Mouse (Mus musculus) hindbrain, embryonic 12.5 days (tissue): ENCODE data around the gene Setd5. TPM values are rescaled to one million over a fixed set of nuclear protein-coding genes. Genes with fewer than 3 reads are reported as not detected.

Source experiments
- ATAC-seq: fragments of 200-750 bp; cut with Nextera tagmentation; 2 replicates; pipeline ENCODE4 v1.8.0; 2017; ENCODE audit warnings: moderate TSS enrichment; ENCODE audit not compliant: low FRiP score
- H3K27ac ChIP-seq: fragments of 300-500 bp; sonication (generic); 2 replicates; pipeline ENCODE4 v1.5.1; 2016; ENCODE audit warnings: mild to moderate bottlenecking
- H3K27me3 ChIP-seq: fragments of 300-500 bp; sonication (generic); 2 replicates; pipeline ENCODE4 v1.6.1; 2016; ENCODE audit warnings: mild to moderate bottlenecking
- H3K36me3 ChIP-seq: fragments of 300-500 bp; sonication (generic); 2 replicates; pipeline ENCODE4 v1.6.1; 2016; ENCODE audit warnings: mild to moderate bottlenecking
- H3K4me1 ChIP-seq: fragments of 300-500 bp; sonication (generic); 2 replicates; pipeline ENCODE4 v1.6.1; 2016
- H3K4me2 ChIP-seq: fragments of 300-500 bp; sonication (generic); replicated peaks from 2 replicates; pipeline ENCODE4 v1.6.1; 2016; ENCODE audit warnings: mild to moderate bottlenecking
- H3K4me3 ChIP-seq: fragments of 300-500 bp; sonication (generic); 2 replicates; pipeline ENCODE4 v1.5.1; 2016; ENCODE audit warnings: mild to moderate bottlenecking
- H3K9ac ChIP-seq: fragments of 300-500 bp; sonication (generic); 2 replicates; pipeline ENCODE4 v1.6.1; 2016; ENCODE audit warnings: mild to moderate bottlenecking, moderate library complexity
- H3K9me3 ChIP-seq: fragments of 300-500 bp; sonication (generic); replicated peaks from 2 replicates; pipeline ENCODE4 v1.6.1; 2016; ENCODE audit warnings: mild to moderate bottlenecking
- WGBS: fragments of 180-500 bp; shearing (Covaris S2); methylation state at CpG from one replicate; pipeline ENCODE4 v1.1.7; 2016; 5-methylcytosine and 5-hydroxymethylcytosine counted together
- polyA plus RNA-seq: library from polyadenylated mRNA; unstranded; fragments of >200 nt; fragmentation: Nextera tagmentation; extraction: Ambion mirVana; gene quantifications from 2 replicates; pipeline ENCODE4 v1.2.1, GENCODE M21; 2016

The Setd5 gene
- polyA plus RNA-seq, 1 experiment from 2014 or later: 67.1 TPM

GRCm38 (mm10) chr6:113156064-113156463 lies 78.9 kb downstream of the Setd5 start:
- H3K36me3 ChIP-seq: peaks cover 55% of the 10 kb centered on the region
- H3K4me3 ChIP-seq: no peak overlapping the region
- H3K4me2 ChIP-seq: no peak overlapping the region
- WGBS: 89% methylated on average over 4 of the region's 4 CpGs
- H3K4me1 ChIP-seq: no peaks in the 10 kb centered on the region
- ATAC-seq: no peak
- H3K27ac ChIP-seq: no peak overlapping the region
- H3K9ac ChIP-seq: no peak overlapping the region
- H3K27me3 ChIP-seq: no peaks in the 10 kb centered on the region
- no peaks in the 10 kb centered on the region for H3K9me3 ChIP-seq

GRCm38 (mm10) chr6:113160106-113160505 lies 82.9 kb downstream of the Setd5 start:
- H3K4me1 ChIP-seq: no peaks in the 10 kb centered on the region
- no peak overlapping the region for H3K9ac ChIP-seq
- H3K36me3 ChIP-seq: peaks cover 16% of the 10 kb centered on the region
- ATAC-seq: no peak
- H3K27me3 ChIP-seq: no peaks in the 10 kb centered on the region
- H3K4me2 ChIP-seq: no peak overlapping the region
- H3K4me3 ChIP-seq: no peak overlapping the region
- H3K27ac ChIP-seq: no peak overlapping the region
- H3K9me3 ChIP-seq: no peaks in the 10 kb centered on the region
- WGBS: 96% methylated on average over 10 of the region's 10 CpGs

- ATAC-seq: no peak
- H3K4me1 ChIP-seq: peaks cover 5% of the 10 kb centered on the region
- WGBS: 88% methylated on average over 1 of the region's 1 CpGs
- H3K9ac ChIP-seq: no peak overlapping the region
- H3K4me2 ChIP-seq: no peak overlapping the region
- H3K9me3 ChIP-seq: no peaks in the 10 kb centered on the region
- H3K27ac ChIP-seq: no peak overlapping the region
- peaks cover 7% of the 10 kb centered on the region; the same call in 1 of the 2 replicates for H3K36me3 ChIP-seq
- H3K4me3 ChIP-seq: no peak overlapping the region
- no peaks in the 10 kb centered on the region for H3K27me3 ChIP-seq
Observed at GRCm38 (mm10) chr6:113161982-113162381, 84.8 kb downstream of the Setd5 start.

- Histone ChIP-seq H3K9me3 (no peaks in the 10 kb centered on the region), H3K36me3 (peaks cover 7% of the 10 kb centered on the region; the same call in 1 of the 2 replicates), H3K4me3 (no peak overlapping the region), H3K4me1 (peaks cover 5% of the 10 kb centered on the region), H3K4me2 (no peak overlapping the region), H3K27ac (no peak overlapping the region), H3K9ac (no peak overlapping the region), H3K27me3 (no peaks in the 10 kb centered on the region)
- no peak for ATAC-seq
Observed at GRCm38 (mm10) chr6:113163513-113163912, 86.3 kb downstream of the Setd5 start.

GRCm38 (mm10) chr6:113166661-113167251 lies 89.6 kb downstream of the Setd5 start:
- Histone ChIP-seq H3K9me3 (no peaks in the 10 kb centered on the region), H3K36me3 (no peaks in the 10 kb centered on the region), H3K9ac (no peak overlapping the region), H3K4me3 (no peak overlapping the region), H3K27ac (no peak overlapping the region), H3K4me2 (no peak overlapping the region), H3K4me1 (peaks cover 5% of the 10 kb centered on the region), H3K27me3 (no peaks in the 10 kb centered on the region)
- no peak for ATAC-seq
- 73% methylated on average over 17 of the region's 17 CpGs for WGBS

DNA sequence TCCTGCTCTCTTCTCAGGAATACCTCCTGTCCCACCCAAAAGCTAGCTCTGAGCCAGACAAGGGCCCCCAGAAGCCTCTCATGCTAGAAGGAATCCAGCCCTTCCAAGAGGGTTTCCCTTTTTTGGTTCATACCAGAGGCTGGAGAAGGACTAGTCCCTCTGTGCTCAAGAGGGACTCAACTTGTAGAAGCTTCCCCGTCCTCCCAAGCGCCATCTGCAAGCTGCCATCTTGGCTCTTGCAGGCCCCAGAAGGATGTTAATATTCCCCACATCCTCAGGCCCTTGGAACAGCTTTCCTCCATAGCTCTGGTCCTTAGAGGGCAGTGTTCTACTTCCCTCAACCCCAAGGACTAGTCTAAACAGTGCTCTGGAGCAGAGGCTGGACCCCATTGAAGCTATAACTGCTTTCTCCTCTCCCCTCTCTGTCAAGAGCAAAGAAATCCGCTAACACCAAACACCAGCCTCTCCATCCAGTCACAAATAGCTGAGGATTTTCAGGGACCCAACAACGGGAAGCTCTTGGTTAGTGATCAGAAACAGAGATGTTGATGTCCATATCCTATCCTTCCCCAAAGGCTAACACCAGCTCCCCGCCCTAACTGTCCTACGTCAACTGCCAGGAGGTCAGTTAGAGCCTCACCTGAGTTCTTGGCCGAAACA lies 91.3 kb downstream of the Setd5 start:
- Histone ChIP-seq H3K9me3 (no peaks in the 10 kb centered on the region), H3K27me3 (no peaks in the 10 kb centered on the region), H3K9ac (no peak overlapping the region), H3K27ac (no peak overlapping the region), H3K4me3 (no peak overlapping the region), H3K4me2 (no peak overlapping the region), H3K4me1 (peaks cover 5% of the 10 kb centered on the region), H3K36me3 (no peaks in the 10 kb centered on the region)
- ATAC-seq: no peak
- 94% methylated on average over 7 of the region's 7 CpGs for WGBS

- WGBS: 78% methylated on average over 3 of the region's 3 CpGs
- H3K36me3 ChIP-seq: no peaks in the 10 kb centered on the region; the same call in 1 of the 2 replicates
Observed at GRCm38 (mm10) chr6:113169852-113170251, 92.7 kb downstream of the Setd5 start.

GRCm38 (mm10) chr6:113170651-113171050 lies 93.5 kb downstream of the Setd5 start:
- no peak overlapping the region for H3K4me2 ChIP-seq
- H3K27me3 ChIP-seq: no peaks in the 10 kb centered on the region
- no peak overlapping the region for H3K4me3 ChIP-seq
- WGBS: 91% methylated on average over 8 of the region's 8 CpGs
- no peak for ATAC-seq
- H3K9me3 ChIP-seq: no peaks in the 10 kb centered on the region
- peaks cover 5% of the 10 kb centered on the region for H3K4me1 ChIP-seq
- no peak overlapping the region for H3K27ac ChIP-seq
- H3K36me3 ChIP-seq: peaks cover 3% of the 10 kb centered on the region
- 0 out of 2 replicates have a peak overlapping the region, but pooled peaks have one; percentile 18 for H3K9ac ChIP-seq

More at GRCm38 (mm10) chr6:113169852-113170251, 92.7 kb downstream of the Setd5 start:
- Histone ChIP-seq H3K27me3 (no peaks in the 10 kb centered on the region), H3K27ac (no peak overlapping the region), H3K4me1 (peaks cover 5% of the 10 kb centered on the region), H3K9me3 (no peaks in the 10 kb centered on the region), H3K9ac (no peak overlapping the region), H3K4me2 (no peak overlapping the region), H3K4me3 (no peak overlapping the region)
- ATAC-seq: no peak

DNA sequence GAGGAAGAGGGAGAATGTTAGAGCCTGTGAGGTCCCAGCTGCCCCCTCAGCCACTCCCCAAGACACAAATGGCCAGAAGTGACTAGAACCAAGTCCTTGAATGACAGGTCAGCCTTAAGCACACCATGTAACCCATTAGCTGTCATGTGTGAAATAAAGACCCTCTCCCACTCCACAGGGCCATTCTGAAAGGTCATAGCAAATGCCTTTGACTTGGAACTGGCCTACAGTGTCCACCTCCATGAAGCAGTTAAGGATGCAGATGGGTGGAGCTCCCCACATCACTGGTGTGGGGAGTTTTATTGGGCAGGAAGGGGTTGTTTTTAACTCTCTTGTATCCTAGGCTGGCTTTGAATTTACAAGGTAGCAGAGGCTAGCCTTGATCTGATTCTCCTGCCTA lies 94.8 kb downstream of the Setd5 start:
- Histone ChIP-seq H3K27ac (no peak overlapping the region), H3K9ac (no peak overlapping the region), H3K4me3 (no peak overlapping the region), H3K4me2 (no peak overlapping the region), H3K36me3 (peaks cover 7% of the 10 kb centered on the region), H3K27me3 (no peaks in the 10 kb centered on the region), H3K4me1 (peaks cover under 1% of the 10 kb centered on the region; the same call in 1 of the 2 replicates), H3K9me3 (no peaks in the 10 kb centered on the region)
- no peak for ATAC-seq

DNA sequence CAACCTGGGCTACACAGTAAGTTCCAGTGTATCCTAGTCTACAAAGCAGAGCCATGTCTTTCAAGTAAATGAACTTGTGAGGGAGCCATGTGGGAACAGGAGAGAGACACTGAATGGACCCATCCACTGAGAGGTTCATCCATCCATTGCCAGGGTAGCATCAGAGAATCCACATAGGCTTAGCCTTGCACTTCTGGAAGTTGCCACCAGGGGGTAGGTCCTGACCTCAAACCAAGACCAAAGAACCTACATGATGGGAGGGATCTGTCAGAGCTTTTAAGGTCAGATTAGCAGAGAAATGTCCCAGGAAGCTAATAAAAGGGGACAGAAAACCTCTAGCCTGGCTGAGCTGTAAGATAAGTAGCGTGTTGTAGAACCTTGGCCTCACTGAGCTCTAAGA lies 95.4 kb downstream of the Setd5 start:
- H3K27me3 ChIP-seq: no peaks in the 10 kb centered on the region
- no peak overlapping the region for H3K4me2 ChIP-seq
- no peak overlapping the region for H3K4me3 ChIP-seq
- no peak overlapping the region for H3K27ac ChIP-seq
- H3K9ac ChIP-seq: no peak overlapping the region
- peaks cover 7% of the 10 kb centered on the region for H3K36me3 ChIP-seq
- H3K4me1 ChIP-seq: no peaks in the 10 kb centered on the region
- no peaks in the 10 kb centered on the region for H3K9me3 ChIP-seq
- ATAC-seq: no peak
- WGBS: 65% methylated on average over 1 of the region's 1 CpGs

DNA sequence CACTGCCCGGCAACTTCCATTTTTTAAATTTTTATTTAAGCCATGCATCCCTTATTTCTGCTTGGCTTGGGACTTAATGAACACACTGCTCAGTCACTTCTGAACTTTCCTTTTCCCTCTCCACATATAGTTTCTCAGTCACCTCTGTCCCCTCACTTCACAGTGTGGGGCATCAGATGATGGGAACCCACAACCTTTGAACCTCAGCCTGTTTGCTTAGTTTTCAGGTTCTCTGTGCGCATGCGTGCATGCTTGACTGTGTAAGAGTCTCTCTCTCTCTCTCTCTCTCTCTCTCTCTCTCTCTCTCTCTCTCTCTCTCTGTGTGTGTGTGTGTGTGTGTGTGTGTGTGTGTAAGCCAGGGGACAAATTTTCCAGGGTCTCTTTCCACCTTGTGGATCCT lies 98.3 kb downstream of the Setd5 start:
- ATAC-seq: no peak
- H3K4me1 ChIP-seq: peaks cover 17% of the 10 kb centered on the region
- no peak overlapping the region for H3K9ac ChIP-seq
- H3K4me2 ChIP-seq: no peak overlapping the region
- no peak overlapping the region for H3K27ac ChIP-seq
- H3K4me3 ChIP-seq: no peak overlapping the region
- no peaks in the 10 kb centered on the region for H3K27me3 ChIP-seq
- peaks cover 7% of the 10 kb centered on the region for H3K36me3 ChIP-seq
- H3K9me3 ChIP-seq: no peaks in the 10 kb centered on the region
- WGBS: 92% methylated on average over 3 of the region's 3 CpGs

GRCm38 (mm10) chr6:113176613-113177012 lies 99.4 kb downstream of the Setd5 start:
- no peak overlapping the region for H3K4me3 ChIP-seq
- H3K4me1 ChIP-seq: peaks cover 17% of the 10 kb centered on the region
- ATAC-seq: no peak
- no peaks in the 10 kb centered on the region for H3K27me3 ChIP-seq
- H3K27ac ChIP-seq: no peak overlapping the region
- 85% methylated on average over 8 of the region's 8 CpGs for WGBS
- no peak overlapping the region for H3K9ac ChIP-seq
- peaks cover 7% of the 10 kb centered on the region for H3K36me3 ChIP-seq
- H3K9me3 ChIP-seq: no peaks in the 10 kb centered on the region
- no peak overlapping the region for H3K4me2 ChIP-seq
